Mouse (Mus musculus) heart, adult 2 months (tissue): ENCODE data around the gene Cacna1d. TPM values are rescaled to one million over a fixed set of nuclear protein-coding genes. Genes with fewer than 3 reads are reported as not detected.
A peak's percentile ranks its signal among the peaks of the same experiment; 100 is the strongest.

Experiments used
- DNase-seq, 2 experiments: peaks; one replicate each; pipeline ENCODE4 v3.0.0; 2021
- H3K27ac ChIP-seq: fragments of 200-600 bp; 2 replicates; pipeline ENCODE4 v1.8.1; 2022
- H3K27me3 ChIP-seq: fragments of 200-500 bp; 2 replicates; pipeline ENCODE4 v1.6.1; 2012; ENCODE audit warnings: mild to moderate bottlenecking, low read length, inconsistent platforms, mixed read lengths; ENCODE audit not compliant: control insufficient read depth, insufficient read depth
- H3K36me3 ChIP-seq: fragments of 200-500 bp; 2 replicates; pipeline ENCODE4 v1.6.1; 2012; ENCODE audit warnings: low read length, inconsistent platforms; ENCODE audit not compliant: control insufficient read depth, insufficient read depth
- H3K4me1 ChIP-seq: fragments of 200-500 bp; 2 replicates; pipeline ENCODE4 v1.6.1; 2011; ENCODE audit warnings: low read length; ENCODE audit not compliant: control insufficient read depth, insufficient read depth
- H3K4me3 ChIP-seq: fragments of 200-600 bp; 2 replicates; pipeline ENCODE4 v1.8.1; 2022
- H3K79me2 ChIP-seq: fragments of 200-500 bp; replicated peaks from 2 replicates; pipeline ENCODE4 v1.6.1; 2012; ENCODE audit warnings: mild to moderate bottlenecking, inconsistent platforms, low read length, moderate library complexity, mixed read lengths; ENCODE audit not compliant: control insufficient read depth, insufficient read depth
- H3K9ac ChIP-seq: fragments of 200-500 bp; 2 replicates; pipeline ENCODE4 v1.6.1; 2012; ENCODE audit warnings: low read depth, mild to moderate bottlenecking, control low read depth, inconsistent platforms, low read length, mixed read lengths
- CTCF ChIP-seq: fragments of 200-600 bp; IDR thresholded peaks from 2 replicates; pipeline ENCODE4 v1.8.1; 2022; ENCODE audit warnings: antibody characterized with exemption, mild to moderate bottlenecking, moderate library complexity
- EP300 ChIP-seq: fragments of 200-500 bp; IDR thresholded peaks from 2 replicates; pipeline ENCODE4 v1.6.1; 2011; ENCODE audit warnings: low read depth, low read length, control low read depth; ENCODE audit not compliant: insufficient read depth
- POLR2A ChIP-seq: fragments of 200-500 bp; IDR thresholded peaks from 2 replicates; pipeline ENCODE4 v1.6.1; 2011; ENCODE audit warnings: mild to moderate bottlenecking, low read depth, low read length, control low read depth; ENCODE audit not compliant: insufficient read depth
- WGBS: fragments of 180-500 bp; shearing (Covaris S2); methylation state at CpG from one replicate; pipeline ENCODE4 v1.1.7; 2018; 5-methylcytosine and 5-hydroxymethylcytosine counted together
- intact Hi-C: fragments of 180-260 bp; cut with DNase I; formaldehyde crosslinking; loops from one replicate; pipeline ENCODE4 v1.15.1; 2025
- polyA plus RNA-seq: library from polyadenylated mRNA; depleted of rRNA; stranded (reverse); fragments of >200 nt; gene quantifications from 2 replicates; pipeline ENCODE4 v1.2.3, GENCODE M21; 2012
- total RNA-seq, 2 experiments: library from RNA; stranded (reverse); gene quantifications; 2 replicates each; pipeline ENCODE4 v1.2.3; 2021

Cacna1d gene
- total and polyA plus RNA-seq, 3 experiments: 1.3 to 3.0 (median 2.1) TPM

DNA sequence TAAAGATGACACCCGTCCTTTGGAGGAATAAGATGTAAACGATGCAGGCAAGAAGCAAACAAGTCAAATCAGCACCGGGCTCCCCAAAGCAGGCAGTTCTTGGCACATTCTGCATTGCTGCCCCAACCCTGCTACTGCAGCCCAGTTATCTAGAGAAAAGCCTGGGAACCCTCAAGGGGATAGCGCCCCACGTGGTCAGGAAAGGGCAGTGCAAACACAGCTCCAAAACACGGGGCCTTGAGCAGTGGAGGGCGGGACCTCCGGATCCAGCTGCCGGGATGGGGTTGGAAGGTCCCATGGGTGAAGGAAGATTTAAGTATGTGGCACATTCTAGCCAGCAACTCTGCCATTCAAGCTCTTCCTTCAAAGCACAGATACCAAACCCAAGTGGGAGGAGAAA is 361.9 kb downstream of the Cacna1d start:
- peak; percentile 14 to 44 for DNase-seq
- no peak overlapping the region for H3K9ac ChIP-seq
- H3K4me1 ChIP-seq: no peaks in the 10 kb centered on the region
- H3K79me2 ChIP-seq: no peaks in the 10 kb centered on the region
- H3K27me3 ChIP-seq: no peaks in the 10 kb centered on the region
- TF ChIP-seq POLR2A: no peak
- peak; percentile 62 for TF ChIP-seq CTCF
- no peak for TF ChIP-seq EP300
- H3K27ac ChIP-seq: no peak overlapping the region
- intact Hi-C loops: no loop called here
- no peaks in the 10 kb centered on the region for H3K36me3 ChIP-seq
- WGBS: 41% methylated on average over 9 of the region's 9 CpGs
- H3K4me3 ChIP-seq: no peak overlapping the region

GRCm38 (mm10) chr14:30124951-30125690 is 366.1 kb downstream of the Cacna1d start:
- WGBS: 66% methylated on average over 20 of the region's 20 CpGs
- no peak overlapping the region for H3K27ac ChIP-seq
- no peaks in the 10 kb centered on the region for H3K27me3 ChIP-seq
- peak in 1 of 2 experiments; percentile 15 for DNase-seq
- intact Hi-C loops: no loop called here
- H3K79me2 ChIP-seq: no peaks in the 10 kb centered on the region
- H3K4me1 ChIP-seq: no peaks in the 10 kb centered on the region
- TF ChIP-seq EP300 (no peak), CTCF (no peak), POLR2A (no peak)
- H3K36me3 ChIP-seq: no peaks in the 10 kb centered on the region
- H3K9ac ChIP-seq: no peak overlapping the region
- H3K4me3 ChIP-seq: no peak overlapping the region

DNA sequence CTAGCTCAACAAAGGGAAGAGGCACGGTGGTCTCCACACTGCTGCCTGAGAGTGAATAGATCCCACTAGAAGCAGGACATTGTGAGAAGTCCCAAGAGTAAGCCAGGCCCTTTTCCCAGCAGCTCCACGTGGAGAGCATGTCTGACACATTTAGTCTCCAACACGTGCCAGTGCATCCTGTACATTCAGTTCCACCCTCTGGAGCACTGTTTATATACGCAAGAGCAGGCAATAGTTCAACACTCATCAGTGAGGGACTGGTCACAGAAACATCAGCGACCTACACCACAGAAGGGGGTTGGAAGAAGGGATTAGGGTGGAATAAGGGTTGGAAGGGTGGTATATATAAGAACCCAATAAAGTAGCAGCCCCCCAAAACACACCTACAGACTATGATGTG is 371.2 kb downstream of the Cacna1d start:
- Histone ChIP-seq H3K4me3 (no peak overlapping the region), H3K4me1 (no peaks in the 10 kb centered on the region), H3K9ac (no peak overlapping the region), H3K36me3 (no peaks in the 10 kb centered on the region), H3K27me3 (no peaks in the 10 kb centered on the region), H3K27ac (no peak overlapping the region), H3K79me2 (no peaks in the 10 kb centered on the region)
- DNase-seq: no peak
- WGBS: 68% methylated on average over 5 of the region's 5 CpGs
- intact Hi-C loops: no loop called here
- TF ChIP-seq CTCF: no peak
- no peak for TF ChIP-seq EP300
- TF ChIP-seq POLR2A: no peak

GRCm38 (mm10) chr14:30113392-30114108 is 377.7 kb downstream of the Cacna1d start:
- Histone ChIP-seq H3K4me1 (no peaks in the 10 kb centered on the region), H3K36me3 (no peaks in the 10 kb centered on the region), H3K9ac (no peak overlapping the region), H3K27ac (no peak overlapping the region), H3K79me2 (no peaks in the 10 kb centered on the region), H3K27me3 (no peaks in the 10 kb centered on the region), H3K4me3 (no peak overlapping the region)
- 42% methylated on average over 9 of the region's 9 CpGs for WGBS
- TF ChIP-seq CTCF: no peak
- TF ChIP-seq POLR2A: no peak
- no peak for TF ChIP-seq EP300
- intact Hi-C loops: no loop called here
- DNase-seq: no peak

DNA sequence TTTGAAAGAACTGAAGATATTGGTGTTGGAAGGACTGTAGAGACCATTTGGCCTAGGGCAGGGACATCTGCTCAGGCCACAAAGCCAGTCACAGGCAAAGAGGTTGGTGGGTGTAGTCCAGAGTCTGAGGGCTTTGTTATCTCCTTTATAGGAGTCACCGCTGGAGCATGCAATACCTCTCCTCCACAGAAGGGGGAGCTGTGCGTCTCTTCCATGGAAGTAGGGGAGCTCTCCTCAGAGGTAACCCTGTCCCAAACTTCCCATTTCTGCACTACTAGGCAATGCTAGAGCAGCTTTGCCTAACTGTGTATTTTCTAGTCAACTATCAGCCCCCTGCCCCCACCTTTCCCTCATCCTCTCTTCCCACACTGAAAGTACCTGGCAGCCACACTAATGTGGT is 382.2 kb downstream of the Cacna1d start:
- WGBS: 56% methylated on average over 2 of the region's 2 CpGs
- peak; percentile 54 for TF ChIP-seq CTCF
- TF ChIP-seq POLR2A: no peak
- no peak for DNase-seq
- no peaks in the 10 kb centered on the region for H3K4me1 ChIP-seq
- no peak overlapping the region for H3K4me3 ChIP-seq
- no peaks in the 10 kb centered on the region for H3K36me3 ChIP-seq
- no peaks in the 10 kb centered on the region for H3K79me2 ChIP-seq
- no peaks in the 10 kb centered on the region for H3K27me3 ChIP-seq
- no peak overlapping the region for H3K9ac ChIP-seq
- intact Hi-C loops: no loop called here
- H3K27ac ChIP-seq: no peak overlapping the region

- no peaks in the 10 kb centered on the region for H3K36me3 ChIP-seq
- DNase-seq: no peak
- no peaks in the 10 kb centered on the region for H3K79me2 ChIP-seq
- H3K9ac ChIP-seq: no peak overlapping the region
- WGBS: 88% methylated on average over 4 of the region's 4 CpGs
- H3K27ac ChIP-seq: no peak overlapping the region
- TF ChIP-seq CTCF (no peak), EP300 (no peak), POLR2A (no peak)
- no peaks in the 10 kb centered on the region for H3K4me1 ChIP-seq
- intact Hi-C loops: no loop called here
- no peaks in the 10 kb centered on the region for H3K27me3 ChIP-seq
- no peak overlapping the region for H3K4me3 ChIP-seq
Measured at GRCm38 (mm10) chr14:30106550-30106949, 384.7 kb downstream of the Cacna1d start.
